Mouse (Mus musculus): ENCODE data around the gene Prkd3. TPM values are rescaled to one million over a fixed set of nuclear protein-coding genes. Genes with fewer than 3 reads are reported as not detected.

Gene Prkd3
- polyA plus RNA-seq, 1 experiment from 2014 or later, result 44.8 TPM

GRCm38 (mm10) chr17:78994931-78995820 is 25.4 kb downstream of the Prkd3 start:
- Histone ChIP-seq H3K4me1 (replicated peaks; ENCODE audit: control insufficient read depth, insufficient read depth, low read length) (peaks cover 7% of the 10 kb centered on the region; the same call in 1 of the 2 replicates), H3K9ac (ENCODE audit: low read length) (no peak overlapping the region), H3K9me3 (ENCODE audit: control insufficient read depth, low read length) (no peaks in the 10 kb centered on the region), H3K36me3 (ENCODE audit: control insufficient read depth, insufficient read depth, low read length) (no peaks in the 10 kb centered on the region), H3K27ac (ENCODE audit: low read depth) (no peak overlapping the region), H3K4me3 (ENCODE audit: low read depth, low read length) (no peak overlapping the region), H3K4me2 (ENCODE audit: low read length) (no peak overlapping the region), H3K27me3 (replicated peaks; ENCODE audit: control insufficient read depth, insufficient read depth, low read length) (no peaks in the 10 kb centered on the region)
- ATAC-seq (replicated peaks; ENCODE audit: low FRiP score, low TSS enrichment, low read depth) (no peak), DNase-seq (ENCODE audit: low spot score) (no peak)
- 68% methylated on average over 9 of the region's 9 CpGs for WGBS

GRCm38 (mm10) chr17:78994382-78994781 is 26.2 kb downstream of the Prkd3 start:
- Histone ChIP-seq H3K36me3 (ENCODE audit: control insufficient read depth, insufficient read depth, low read length) (no peaks in the 10 kb centered on the region), H3K4me3 (ENCODE audit: low read depth, low read length) (no peak overlapping the region), H3K27ac (ENCODE audit: low read depth) (no peak overlapping the region), H3K27me3 (replicated peaks; ENCODE audit: control insufficient read depth, insufficient read depth, low read length) (no peaks in the 10 kb centered on the region), H3K9ac (ENCODE audit: low read length) (no peak overlapping the region), H3K4me2 (ENCODE audit: low read length) (no peak overlapping the region), H3K4me1 (replicated peaks; ENCODE audit: control insufficient read depth, insufficient read depth, low read length) (peaks cover 7% of the 10 kb centered on the region; the same call in 1 of the 2 replicates), H3K9me3 (ENCODE audit: control insufficient read depth, low read length) (no peaks in the 10 kb centered on the region)
- no peak for ATAC-seq (replicated peaks; ENCODE audit: low FRiP score, low TSS enrichment, low read depth)
- DNase-seq (ENCODE audit: low spot score), result no peak
- WGBS, result 72% methylated on average over 8 of the region's 8 CpGs

DNA sequence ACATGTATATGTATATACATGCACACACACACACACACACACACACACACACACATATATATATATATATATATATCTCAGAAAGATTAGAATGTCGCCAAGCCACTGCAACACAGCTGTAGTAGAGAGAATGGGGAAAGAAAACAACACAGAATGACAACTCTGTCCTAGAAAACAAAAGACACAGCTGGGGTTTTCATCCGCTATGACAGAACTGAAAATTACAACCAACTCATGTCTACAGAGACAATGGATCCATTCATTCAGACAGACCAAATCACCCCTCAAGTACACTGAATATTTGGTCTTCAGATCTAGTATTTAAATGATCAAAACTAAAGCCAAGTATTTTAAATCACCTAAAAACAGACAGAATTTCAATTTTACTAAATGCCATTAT is 26.9 kb downstream of the Prkd3 start:
- H3K9me3 ChIP-seq (ENCODE audit: control insufficient read depth, low read length), result no peaks in the 10 kb centered on the region
- H3K4me2 ChIP-seq (ENCODE audit: low read length), result no peak overlapping the region
- peaks cover 7% of the 10 kb centered on the region; the same call in 1 of the 2 replicates for H3K4me1 ChIP-seq (replicated peaks; ENCODE audit: control insufficient read depth, insufficient read depth, low read length)
- no peaks in the 10 kb centered on the region for H3K27me3 ChIP-seq (replicated peaks; ENCODE audit: control insufficient read depth, insufficient read depth, low read length)
- H3K9ac ChIP-seq (ENCODE audit: low read length), result no peak overlapping the region
- H3K27ac ChIP-seq (ENCODE audit: low read depth), result no peak overlapping the region
- 72% methylated on average over 2 of the region's 2 CpGs for WGBS
- ATAC-seq (replicated peaks; ENCODE audit: low FRiP score, low TSS enrichment, low read depth) (no peak), DNase-seq (ENCODE audit: low spot score) (no peak)
- H3K4me3 ChIP-seq (ENCODE audit: low read depth, low read length), result no peak overlapping the region
- no peaks in the 10 kb centered on the region for H3K36me3 ChIP-seq (ENCODE audit: control insufficient read depth, insufficient read depth, low read length)

- no peak overlapping the region for H3K9ac ChIP-seq (ENCODE audit: low read length)
- no peaks in the 10 kb centered on the region for H3K36me3 ChIP-seq (ENCODE audit: control insufficient read depth, insufficient read depth, low read length)
- peaks cover 7% of the 10 kb centered on the region; the same call in 1 of the 2 replicates for H3K4me1 ChIP-seq (replicated peaks; ENCODE audit: control insufficient read depth, insufficient read depth, low read length)
- 77% methylated on average over 9 of the region's 9 CpGs for WGBS
- H3K4me3 ChIP-seq (ENCODE audit: low read depth, low read length), result no peak overlapping the region
- H3K9me3 ChIP-seq (ENCODE audit: control insufficient read depth, low read length), result no peaks in the 10 kb centered on the region
- no peak overlapping the region for H3K4me2 ChIP-seq (ENCODE audit: low read length)
- no peak overlapping the region for H3K27ac ChIP-seq (ENCODE audit: low read depth)
- DNase-seq (ENCODE audit: low spot score) (no peak), ATAC-seq (replicated peaks; ENCODE audit: low FRiP score, low TSS enrichment, low read depth) (no peak)
- no peaks in the 10 kb centered on the region for H3K27me3 ChIP-seq (replicated peaks; ENCODE audit: control insufficient read depth, insufficient read depth, low read length)
Measured at GRCm38 (mm10) chr17:78992303-78993027, 28.2 kb downstream of the Prkd3 start.

- Histone ChIP-seq H3K4me3 (ENCODE audit: low read depth, low read length) (no peak overlapping the region), H3K27me3 (replicated peaks; ENCODE audit: control insufficient read depth, insufficient read depth, low read length) (no peaks in the 10 kb centered on the region), H3K4me1 (replicated peaks; ENCODE audit: control insufficient read depth, insufficient read depth, low read length) (peaks cover 7% of the 10 kb centered on the region; the same call in 1 of the 2 replicates), H3K27ac (ENCODE audit: low read depth) (no peak overlapping the region), H3K9ac (ENCODE audit: low read length) (no peak overlapping the region), H3K36me3 (ENCODE audit: control insufficient read depth, insufficient read depth, low read length) (no peaks in the 10 kb centered on the region), H3K4me2 (ENCODE audit: low read length) (no peak overlapping the region), H3K9me3 (ENCODE audit: control insufficient read depth, low read length) (no peaks in the 10 kb centered on the region)
- WGBS, result 96% methylated on average over 2 of the region's 2 CpGs
- DNase-seq (ENCODE audit: low spot score), result no peak
- ATAC-seq (replicated peaks; ENCODE audit: low FRiP score, low TSS enrichment, low read depth), result no peak
Measured at GRCm38 (mm10) chr17:78991549-78991948, 29.1 kb downstream of the Prkd3 start.

DNA sequence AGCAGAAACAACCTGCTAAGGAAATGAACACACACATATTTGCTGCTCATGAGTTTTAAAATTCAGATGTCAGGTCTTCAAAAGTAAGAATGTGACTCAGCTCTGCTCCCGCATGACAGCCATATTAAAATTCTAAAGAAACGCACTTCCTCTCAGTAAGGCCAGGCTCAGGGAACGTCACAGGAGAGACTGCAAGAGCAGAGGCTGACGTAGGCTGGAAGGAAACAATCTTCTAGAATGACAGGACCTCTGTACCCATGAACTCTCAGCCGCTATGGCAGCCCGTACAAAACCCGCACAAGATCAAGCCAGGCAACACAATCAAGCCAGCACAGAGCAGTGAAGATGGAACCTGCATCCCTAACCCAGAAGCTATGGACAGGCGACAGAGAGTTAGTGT is 31.6 kb downstream of the Prkd3 start:
- no peak for ATAC-seq (replicated peaks; ENCODE audit: low FRiP score, low TSS enrichment, low read depth)
- WGBS, result 78% methylated on average over 8 of the region's 8 CpGs

DNA sequence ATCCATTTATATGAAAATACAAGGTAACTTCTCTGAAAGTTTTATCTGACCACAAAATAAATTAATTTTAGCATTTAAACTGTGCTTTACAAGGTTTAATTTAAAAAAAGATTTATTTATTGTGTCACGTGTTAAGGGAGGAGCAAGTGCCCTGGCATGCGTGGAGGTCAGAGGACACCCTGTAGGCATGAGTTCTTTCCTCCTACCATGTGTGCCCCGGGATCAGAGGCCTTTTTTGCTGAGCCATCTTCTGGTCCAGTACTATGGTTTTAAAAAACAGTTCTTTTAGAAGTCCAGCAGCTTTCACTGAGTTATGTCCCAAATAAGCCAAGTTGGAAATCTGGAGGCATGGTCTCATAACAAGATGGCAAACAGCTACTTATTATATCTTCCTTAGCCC is 36.9 kb downstream of the Prkd3 start:
- H3K4me1 ChIP-seq (replicated peaks; ENCODE audit: control insufficient read depth, insufficient read depth, low read length), result no peaks in the 10 kb centered on the region
- H3K36me3 ChIP-seq (ENCODE audit: control insufficient read depth, insufficient read depth, low read length), result peaks cover 46% of the 10 kb centered on the region
- DNase-seq (ENCODE audit: low spot score) (no peak), ATAC-seq (replicated peaks; ENCODE audit: low FRiP score, low TSS enrichment, low read depth) (no peak)
- H3K4me2 ChIP-seq (ENCODE audit: low read length), result no peak overlapping the region
- 85% methylated on average over 3 of the region's 3 CpGs for WGBS
- no peak overlapping the region for H3K27ac ChIP-seq (ENCODE audit: low read depth)
- no peaks in the 10 kb centered on the region for H3K27me3 ChIP-seq (replicated peaks; ENCODE audit: control insufficient read depth, insufficient read depth, low read length)
- H3K4me3 ChIP-seq (ENCODE audit: low read depth, low read length), result no peak overlapping the region
- no peak overlapping the region for H3K9ac ChIP-seq (ENCODE audit: low read length)
- H3K9me3 ChIP-seq (ENCODE audit: control insufficient read depth, low read length), result no peaks in the 10 kb centered on the region

More for the DNA sequence above, 31.6 kb downstream of the Prkd3 start:
- DNase-seq (ENCODE audit: low spot score), result no peak
- H3K27ac ChIP-seq (ENCODE audit: low read depth), result no peak overlapping the region
- H3K4me3 ChIP-seq (ENCODE audit: low read depth, low read length), result no peak overlapping the region
- no peak overlapping the region for H3K4me2 ChIP-seq (ENCODE audit: low read length)
- no peaks in the 10 kb centered on the region for H3K9me3 ChIP-seq (ENCODE audit: control insufficient read depth, low read length)
- no peak overlapping the region for H3K9ac ChIP-seq (ENCODE audit: low read length)
- no peaks in the 10 kb centered on the region for H3K27me3 ChIP-seq (replicated peaks; ENCODE audit: control insufficient read depth, insufficient read depth, low read length)
- 0 out of 2 replicates have a peak, but pooled peaks cover 3% of the 10 kb centered on the region for H3K4me1 ChIP-seq (replicated peaks; ENCODE audit: control insufficient read depth, insufficient read depth, low read length)
- H3K36me3 ChIP-seq (ENCODE audit: control insufficient read depth, insufficient read depth, low read length), result peaks cover 7% of the 10 kb centered on the region

DNA sequence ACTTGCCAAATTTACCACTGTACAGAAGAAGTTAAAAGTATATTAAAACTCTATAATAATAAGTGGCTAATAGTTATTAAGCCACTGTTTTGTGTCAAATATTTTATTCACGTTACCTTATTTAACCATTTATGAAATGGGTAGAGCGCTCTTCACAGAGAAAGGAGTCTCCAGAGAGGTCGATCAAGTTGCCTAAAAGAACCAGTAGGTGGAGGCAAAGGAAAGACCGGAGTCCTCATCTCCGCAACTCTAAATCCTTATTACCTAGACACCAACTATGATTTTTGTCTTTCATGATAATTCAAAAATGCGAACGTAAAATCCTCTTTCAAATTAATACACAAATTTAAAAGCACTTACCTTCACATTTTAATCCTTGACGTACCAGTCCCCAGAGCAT is 37.5 kb downstream of the Prkd3 start:
- DNase-seq (ENCODE audit: low spot score) (no peak), ATAC-seq (replicated peaks; ENCODE audit: low FRiP score, low TSS enrichment, low read depth) (no peak)
- Histone ChIP-seq H3K27me3 (replicated peaks; ENCODE audit: control insufficient read depth, insufficient read depth, low read length) (no peaks in the 10 kb centered on the region), H3K9me3 (ENCODE audit: control insufficient read depth, low read length) (no peaks in the 10 kb centered on the region), H3K36me3 (ENCODE audit: control insufficient read depth, insufficient read depth, low read length) (peaks cover 46% of the 10 kb centered on the region), H3K27ac (ENCODE audit: low read depth) (no peak overlapping the region), H3K4me1 (replicated peaks; ENCODE audit: control insufficient read depth, insufficient read depth, low read length) (no peaks in the 10 kb centered on the region), H3K9ac (ENCODE audit: low read length) (no peak overlapping the region), H3K4me2 (ENCODE audit: low read length) (no peak overlapping the region), H3K4me3 (ENCODE audit: low read depth, low read length) (no peak overlapping the region)
- 91% methylated on average over 8 of the region's 8 CpGs for WGBS
